Mouse (Mus musculus) olfactory bulb, adult 2 months (tissue): ENCODE measurements at regions not wholly inside any gene's neighbourhood (a gene's known extent, or its start where the extent isn't known, plus 50 kb on each side); places are given as distances from the start of the nearest gene placed in this dataset.

Source experiments
- CTCF ChIP-seq: fragments of 200-500 bp; IDR thresholded peaks from 2 replicates; pipeline ENCODE4 v1.5.1; 2012; ENCODE audit warnings: low read depth, mild to moderate bottlenecking, low read length, moderate library complexity; ENCODE audit not compliant: insufficient read depth
- POLR2A ChIP-seq: fragments of 200-500 bp; IDR thresholded peaks from 2 replicates; pipeline ENCODE4 v1.6.1; 2012; ENCODE audit warnings: mild to moderate bottlenecking, low read depth, low read length, moderate library complexity; ENCODE audit not compliant: insufficient read depth

- no peak for TF ChIP-seq CTCF
- TF ChIP-seq POLR2A: no peak
Measured at GRCm38 (mm10) chr9:47076946-47077345, 78.4 kb downstream of the Gm4791 start.
